Mouse (Mus musculus): Measurements from ENCODE around the gene Bola1.
A peak's percentile ranks its signal among the peaks of the same experiment; 100 is the strongest.

DNA sequence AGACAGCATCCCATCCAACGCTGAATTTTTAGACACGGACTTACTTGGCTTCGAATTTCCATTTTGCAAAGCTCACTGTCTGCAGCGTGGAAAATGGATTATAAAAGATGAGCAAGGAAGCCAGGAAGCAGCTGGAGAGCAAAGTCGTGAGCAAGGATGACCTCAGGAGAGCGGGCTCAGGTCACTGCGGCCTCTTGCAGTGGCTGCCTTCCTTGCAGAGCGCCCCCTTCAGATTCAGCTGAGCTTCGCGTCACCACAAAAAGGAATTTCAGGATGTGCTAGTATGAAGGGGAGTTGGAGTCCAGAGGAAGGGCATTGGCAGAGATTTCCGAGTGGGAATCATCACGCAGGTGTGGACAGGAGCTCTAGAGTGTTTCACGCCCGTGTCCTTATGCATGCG is 10.3 kb downstream of the Bola1 start:
- TF ChIP-seq POLR2A (IDR thresholded peaks at IDR 0.05; ENCODE audit: insufficient read depth, low read depth, low read length) (no peak), CTCF (IDR thresholded peaks at IDR 0.05) (peak; percentile 43), EP300 (IDR thresholded peaks at IDR 0.05; ENCODE audit: insufficient read depth, low read depth, low read length) (no peak)

Data from heart, adult 2 months (tissue).